16 mouse cellular contexts compared by ENCODE assay signal in the genomic region with DNA sequence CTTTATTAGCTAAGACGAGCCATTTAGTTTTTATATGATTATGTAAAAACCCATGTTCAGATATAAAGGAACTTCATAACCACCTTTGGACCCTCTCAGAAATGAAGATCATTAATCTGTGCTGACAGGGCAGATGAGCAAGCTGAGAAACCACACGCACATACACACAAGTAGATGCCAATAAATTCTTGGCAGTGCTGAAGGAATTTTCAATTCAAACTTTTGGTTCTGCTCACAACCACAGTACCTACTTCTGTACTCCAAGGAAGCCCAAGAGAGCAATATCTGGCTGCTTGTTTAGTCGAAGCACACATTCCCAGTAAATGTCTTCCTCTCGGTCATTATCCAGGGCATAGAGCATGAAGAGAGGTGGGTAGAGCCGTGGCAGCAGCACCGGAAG.
"Had no signal": no experiment of that assay in that cellular context is flagged by ENCODE, and none has a peak within 500 bp of the region (broad histone marks: within the 10 kb centered on the region; RNA-seq: fewer than 3 reads in every experiment).

No protein-coding gene starts in this region.

- H3K27me3 ChIP-seq: lung, embryonic 15.5 days; megakaryocyte, embryonic 14.5 days; midbrain, embryonic 13.5 days; midbrain, embryonic 15.5 days; neural tube, embryonic 12.5 days had no signal

- ATAC-seq: lung, postnatal 0 days; midbrain, embryonic 13.5 days; midbrain, embryonic 15.5 days had no signal

- H3K9me3 ChIP-seq: lung, embryonic 15.5 days; midbrain, embryonic 13.5 days; midbrain, embryonic 15.5 days; neural tube, embryonic 12.5 days had no signal

- H3K27ac ChIP-seq: lung, embryonic 15.5 days; macrophage; midbrain, embryonic 13.5 days; midbrain, embryonic 15.5 days; neural tube, embryonic 12.5 days had no signal

- H3K4me2 ChIP-seq: lung, embryonic 15.5 days; midbrain, embryonic 11.5 days; midbrain, embryonic 13.5 days; midbrain, embryonic 15.5 days; neural tube, embryonic 12.5 days had no signal

- H3K9ac ChIP-seq: lung, embryonic 15.5 days; midbrain, embryonic 13.5 days; midbrain, embryonic 15.5 days; neural tube, embryonic 12.5 days had no signal

- H3K4me3 ChIP-seq: lung, embryonic 15.5 days; megakaryocyte, embryonic 14.5 days; midbrain, embryonic 13.5 days; midbrain, embryonic 15.5 days; neural tube, embryonic 12.5 days had no signal

- DNase-seq: lung, adult 2 months; lung, postnatal 14 days; lung, postnatal 36 days; right cerebral cortex, postnatal 14 days; spleen, adult 18-20 months; thymus, adult 18-20 months; thymus, postnatal 14 days; thymus, postnatal 36 days had no signal

- H3K4me1 ChIP-seq: lung, embryonic 15.5 days; midbrain, embryonic 13.5 days; midbrain, embryonic 15.5 days; neural tube, embryonic 12.5 days had no signal
